Comparison of ENCODE assay signal across 21 mouse cellular contexts in the genomic region with DNA sequence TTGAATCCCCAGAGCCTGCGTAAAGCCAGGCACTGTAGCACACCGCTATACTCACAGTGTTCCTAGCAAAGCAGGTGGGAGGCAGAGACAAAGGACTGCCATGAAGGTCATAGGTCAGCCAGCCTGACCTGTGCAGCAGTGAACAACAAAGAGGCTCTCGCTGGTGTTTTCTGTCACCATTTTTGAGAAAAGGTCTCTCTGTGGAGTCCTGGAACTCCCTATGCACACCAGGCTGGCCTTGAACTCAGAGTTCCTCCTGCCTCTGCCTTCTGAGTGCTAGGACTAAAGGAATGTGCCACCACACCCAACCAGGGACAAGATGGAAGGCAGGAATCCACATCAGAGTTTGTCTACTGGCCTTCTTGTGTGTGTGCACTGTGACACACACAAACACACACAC. TPM values are rescaled to one million over a fixed set of nuclear protein-coding genes. Genes with fewer than 3 reads are reported as not detected.
DNase-seq lines count a peak whose midpoint lies in the region; ATAC-seq and TF ChIP-seq lines count a peak whose summit lies in the region.
"Had no signal": no experiment of that assay in that cellular context is flagged by ENCODE, and none has a peak within 500 bp of the region (broad histone marks: within the 10 kb centered on the region; RNA-seq: fewer than 3 reads in every experiment).

No protein-coding gene starts in this region.

- peak overlapping the region; percentile 36; the same call in 1 of the 2 replicates for H3K27ac ChIP-seq in kidney, postnatal 0 days
- H3K27ac ChIP-seq in kidney, embryonic 15.5 days = no peak overlapping the region
- H3K27ac ChIP-seq in ES-Bruce4 (ENCODE audit: insufficient read depth, low read length) (peak overlapping the region; percentile 49), ES-E14 (ENCODE audit: insufficient read depth, low read depth, low read length, poor library complexity, severe bottlenecking) (peak overlapping the region; percentile 52; the same call in 1 of the 2 replicates)
- no peak overlapping the region for H3K27ac ChIP-seq in liver, embryonic 12.5 days
- H3K27ac ChIP-seq in hindbrain, embryonic 12.5 days = no peak overlapping the region
- H3K27ac ChIP-seq: embryonic facial prominence, embryonic 10.5 days; embryonic facial prominence, embryonic 12.5 days; forebrain, embryonic 13.5 days; forebrain, embryonic 15.5 days had no signal

- TF ChIP-seq EP300 in ES-Bruce4 (IDR thresholded peaks at IDR 0.05; ENCODE audit: insufficient read depth, low read depth, low read length) = 0 out of 2 replicates have a peak, but pooled peaks have one; percentile 26

- DNase-seq in kidney, postnatal 0 days (ENCODE audit: low spot score) = no peak
- DNase-seq in ES-E14 (ENCODE audit: low read depth, low spot score) (no peak), ZHBTc4 (ENCODE audit: low read depth, low spot score) (peak; percentile 76)
- DNase-seq: adrenal gland, adult 2 months; adrenal gland, postnatal 10 days; adrenal gland, postnatal 25 days; cerebellum, adult 11-12 months; cerebellum, adult 2 months; cerebellum, adult 9-10 months; cerebellum, postnatal 10 days; cerebellum, postnatal 25 days; forebrain, postnatal 0 days had no signal

- no peak for ATAC-seq in kidney, postnatal 0 days (replicated peaks; ENCODE audit: low FRiP score, low read depth)
- ATAC-seq in kidney, embryonic 15.5 days (replicated peaks; ENCODE audit: low FRiP score) = no peak
- ATAC-seq in granulocyte monocyte progenitor cell, adult 5-6 weeks (replicated peaks; ENCODE audit: poor library complexity, severe bottlenecking) = no peak
- ATAC-seq in liver, embryonic 12.5 days = no peak
- no peak for ATAC-seq in hindbrain, embryonic 12.5 days (ENCODE audit: low FRiP score)
- ATAC-seq: forebrain, embryonic 13.5 days; forebrain, embryonic 15.5 days; forebrain, postnatal 0 days had no signal

- no peak overlapping the region for H3K9ac ChIP-seq in kidney, postnatal 0 days (ENCODE audit: low read depth, low read length)
- H3K9ac ChIP-seq in kidney, embryonic 15.5 days = no peak overlapping the region
- 0 out of 2 replicates have a peak overlapping the region, but pooled peaks have one; percentile 11 for H3K9ac ChIP-seq in ES-Bruce4 (ENCODE audit: low read depth, poor library complexity, severe bottlenecking)
- H3K9ac ChIP-seq in ES-E14 (ENCODE audit: insufficient read depth, low read depth, low read length, poor library complexity, severe bottlenecking) = 0 out of 2 replicates have a peak overlapping the region, but pooled peaks have one; percentile 30
- no peak overlapping the region for H3K9ac ChIP-seq in liver, embryonic 12.5 days
- no peak overlapping the region for H3K9ac ChIP-seq in hindbrain, embryonic 12.5 days
- H3K9ac ChIP-seq: embryonic facial prominence, embryonic 12.5 days; forebrain, embryonic 13.5 days; forebrain, embryonic 15.5 days; forebrain, postnatal 0 days had no signal

- no peak for TF ChIP-seq POLR2A in ES-Bruce4 (IDR thresholded peaks at IDR 0.05; ENCODE audit: insufficient read depth, low read length)

- H3K27me3 ChIP-seq in kidney, postnatal 0 days (ENCODE audit: insufficient read depth, low read length) = no peaks in the 10 kb centered on the region
- H3K27me3 ChIP-seq in kidney, embryonic 15.5 days = no peaks in the 10 kb centered on the region
- H3K27me3 ChIP-seq in ES-Bruce4 (ENCODE audit: control insufficient read depth, insufficient read depth, low read length, poor library complexity, severe bottlenecking) = no peaks in the 10 kb centered on the region
- peaks cover 10% of the 10 kb centered on the region for H3K27me3 ChIP-seq in liver, embryonic 12.5 days (replicated peaks)
- H3K27me3 ChIP-seq in hindbrain, embryonic 12.5 days = no peaks in the 10 kb centered on the region
- H3K27me3 ChIP-seq: embryonic facial prominence, embryonic 12.5 days; forebrain, embryonic 15.5 days had no signal

- no peak overlapping the region for H3K4me3 ChIP-seq in kidney, postnatal 0 days (replicated peaks; ENCODE audit: low read depth, low read length)
- no peak overlapping the region for H3K4me3 ChIP-seq in kidney, embryonic 15.5 days (replicated peaks)
- H3K4me3 ChIP-seq in ES-Bruce4 (ENCODE audit: low read depth, low read length) (no peak overlapping the region), ES-E14 (ENCODE audit: insufficient read depth in 1 of 2, low read depth in 1 of 2, low read length in 2 of 2, poor library complexity in 1 of 2, severe bottlenecking in 1 of 2) (no peak overlapping the region)
- H3K4me3 ChIP-seq in liver, embryonic 12.5 days = no peak overlapping the region
- no peak overlapping the region for H3K4me3 ChIP-seq in hindbrain, embryonic 12.5 days
- H3K4me3 ChIP-seq: embryonic facial prominence, embryonic 10.5 days; embryonic facial prominence, embryonic 12.5 days; forebrain, embryonic 13.5 days; forebrain, embryonic 15.5 days had no signal

- H3K4me2 ChIP-seq in kidney, postnatal 0 days (ENCODE audit: low read length) = no peak overlapping the region
- no peak overlapping the region for H3K4me2 ChIP-seq in kidney, embryonic 15.5 days
- H3K4me2 ChIP-seq in liver, embryonic 12.5 days = no peak overlapping the region
- H3K4me2 ChIP-seq in hindbrain, embryonic 12.5 days (replicated peaks) = no peak overlapping the region
- H3K4me2 ChIP-seq: embryonic facial prominence, embryonic 12.5 days; forebrain, embryonic 13.5 days; forebrain, embryonic 15.5 days had no signal

- H3K36me3 ChIP-seq in kidney, postnatal 0 days (ENCODE audit: insufficient read depth, low read length) = no peaks in the 10 kb centered on the region
- H3K36me3 ChIP-seq in kidney, embryonic 15.5 days = no peaks in the 10 kb centered on the region
- H3K36me3 ChIP-seq in ES-Bruce4 (ENCODE audit: control insufficient read depth, insufficient read depth, low read length, poor library complexity, severe bottlenecking) = no peaks in the 10 kb centered on the region
- no peaks in the 10 kb centered on the region for H3K36me3 ChIP-seq in ES-E14 (ENCODE audit: control insufficient read depth, insufficient read depth, low read length, poor library complexity, severe bottlenecking)
- H3K36me3 ChIP-seq in liver, embryonic 12.5 days = no peaks in the 10 kb centered on the region
- no peaks in the 10 kb centered on the region for H3K36me3 ChIP-seq in hindbrain, embryonic 12.5 days
- H3K36me3 ChIP-seq: embryonic facial prominence, embryonic 10.5 days; embryonic facial prominence, embryonic 12.5 days; forebrain, embryonic 15.5 days had no signal

- in situ Hi-C loops in ES-E14 (cut with MboI; ENCODE audit: low sequenced_read_pairs in 2 of 2, unreplicated experiment in 2 of 2) = no loop called here

- H3K4me1 ChIP-seq in kidney, postnatal 0 days (replicated peaks; ENCODE audit: insufficient read depth, low read length) = peaks cover 5% of the 10 kb centered on the region; the same call in 1 of the 2 replicates
- peaks cover 28% of the 10 kb centered on the region for H3K4me1 ChIP-seq in kidney, embryonic 15.5 days
- H3K4me1 ChIP-seq in ES-Bruce4 (ENCODE audit: control insufficient read depth, insufficient read depth, low read length) = peaks cover 4% of the 10 kb centered on the region
- peaks cover 10 to 18% of the 10 kb centered on the region in 2 experiments for H3K4me1 ChIP-seq in ES-E14 (ENCODE audit: control insufficient read depth in 2 of 2, insufficient read depth in 2 of 2, low read length in 2 of 2, poor library complexity in 1 of 2)
- H3K4me1 ChIP-seq in liver, embryonic 12.5 days = peaks cover 4% of the 10 kb centered on the region
- peaks cover 4% of the 10 kb centered on the region; the same call in 1 of the 2 replicates for H3K4me1 ChIP-seq in hindbrain, embryonic 12.5 days

- no peaks in the 10 kb centered on the region for H3K9me3 ChIP-seq in kidney, postnatal 0 days (replicated peaks; ENCODE audit: low read length)
- no peaks in the 10 kb centered on the region for H3K9me3 ChIP-seq in kidney, embryonic 15.5 days (replicated peaks)
- H3K9me3 ChIP-seq in ES-Bruce4 (replicated peaks; ENCODE audit: control insufficient read depth, insufficient read depth, low read length, poor library complexity, severe bottlenecking) = no peaks in the 10 kb centered on the region
- H3K9me3 ChIP-seq in ES-E14 (ENCODE audit: control insufficient read depth, insufficient read depth, low read depth, low read length) = no peaks in the 10 kb centered on the region
- no peaks in the 10 kb centered on the region for H3K9me3 ChIP-seq in liver, embryonic 12.5 days (replicated peaks)
- no peaks in the 10 kb centered on the region for H3K9me3 ChIP-seq in hindbrain, embryonic 12.5 days (replicated peaks)
- H3K9me3 ChIP-seq: embryonic facial prominence, embryonic 10.5 days; embryonic facial prominence, embryonic 12.5 days; forebrain, embryonic 13.5 days; forebrain, embryonic 15.5 days had no signal

- 79% methylated on average over 3 of the region's 3 CpGs for WGBS in kidney, postnatal 0 days
- WGBS in kidney, embryonic 15.5 days = 85% methylated on average over 3 of the region's 3 CpGs
- 77% methylated on average over 3 of the region's 3 CpGs for WGBS in liver, embryonic 12.5 days (ENCODE audit: insufficient replicate concordance)
- whole genome bisulfite sequencing in hindbrain, embryonic 12.5 days = 69% methylated on average over 3 of the region's 3 CpGs

- no peak for TF ChIP-seq CTCF in kidney, postnatal 0 days (IDR thresholded peaks at IDR 0.05; ENCODE audit: low read depth)
- TF ChIP-seq CTCF in ES-Bruce4 (IDR thresholded peaks at IDR 0.05; ENCODE audit: low read depth, low read length) = no peak

TF ChIP-seq in ES-E14, 5 proteins besides CTCF, POLR2A, EP300 and RAD21:
- TF ChIP-seq ZNF384 (IDR thresholded peaks at IDR 0.05; ENCODE audit: low read depth, low read length) (no peak), HCFC1 (IDR thresholded peaks at IDR 0.05; ENCODE audit: borderline replicate concordance, insufficient read depth, low read length) (no peak), ZC3H11A (IDR thresholded peaks at IDR 0.05; ENCODE audit: borderline replicate concordance, low read depth, low read length) (no peak), MAFK (IDR thresholded peaks at IDR 0.05; ENCODE audit: insufficient read depth, low read depth, low read length) (no peak), CHD2 (IDR thresholded peaks at IDR 0.05; ENCODE audit: low read depth, low read length) (no peak)

RNA-seq across cellular contexts. Expression of gene Wwc2, which starts 5.4 kb away (rescaled TPM):
- 18.3 and 19.5 TPM in 2 replicates for polyA plus RNA-seq in kidney, postnatal 0 days (2015; fragmentation: Nextera tagmentation; extraction: Ambion mirVana)
- polyA plus RNA-seq in kidney, embryonic 15.5 days (2015; fragmentation: Nextera tagmentation; extraction: Ambion mirVana) = 16.3 and 18.0 TPM in 2 replicates
- 42.2 and 43.0 TPM in 2 replicates for polyA plus RNA-seq in ES-Bruce4 (2011; ENCODE audit: insufficient read depth, insufficient read length, low read depth, missing spikeins)
- total RNA-seq in ES-E14 (2012; rRNA removed) = 13.3 and 19.6 TPM in 2 replicates
- 4.2 and 8.9 TPM in 2 replicates for total RNA-seq in granulocyte monocyte progenitor cell, adult 5-6 weeks (2014; fragmentation: Nextera tagmentation)
- total RNA-seq in granulocyte monocyte progenitor cell, adult 5-6 weeks (2017) = 5.8 and 6.7 TPM in 2 replicates
- 4.7 and 5.0 TPM in 2 replicates for polyA plus RNA-seq in liver, embryonic 12.5 days (2016; fragmentation: Nextera tagmentation; extraction: Ambion mirVana)
- 15.3 and 15.7 TPM in 2 replicates for polyA plus RNA-seq in hindbrain, embryonic 12.5 days (2016; fragmentation: Nextera tagmentation; extraction: Ambion mirVana)

Comparison
In these comparisons a context has a peak if more than half of its experiments do, and no peak if none do; other contexts are left out.
1. H3K27ac ChIP-seq: peak in kidney, postnatal 0 days (single experiment), ES-Bruce4 (single experiment) and ES-E14 (single experiment); none in kidney, embryonic 15.5 days (single experiment), liver, embryonic 12.5 days (single experiment) and hindbrain, embryonic 12.5 days (single experiment).
2. H3K9ac ChIP-seq: peak in ES-Bruce4 (single experiment) and ES-E14 (single experiment); none in kidney, postnatal 0 days (single experiment), kidney, embryonic 15.5 days (single experiment), liver, embryonic 12.5 days (single experiment) and hindbrain, embryonic 12.5 days (single experiment).